Mouse (Mus musculus): ENCODE measurements around the gene Ahrr.

DNA sequence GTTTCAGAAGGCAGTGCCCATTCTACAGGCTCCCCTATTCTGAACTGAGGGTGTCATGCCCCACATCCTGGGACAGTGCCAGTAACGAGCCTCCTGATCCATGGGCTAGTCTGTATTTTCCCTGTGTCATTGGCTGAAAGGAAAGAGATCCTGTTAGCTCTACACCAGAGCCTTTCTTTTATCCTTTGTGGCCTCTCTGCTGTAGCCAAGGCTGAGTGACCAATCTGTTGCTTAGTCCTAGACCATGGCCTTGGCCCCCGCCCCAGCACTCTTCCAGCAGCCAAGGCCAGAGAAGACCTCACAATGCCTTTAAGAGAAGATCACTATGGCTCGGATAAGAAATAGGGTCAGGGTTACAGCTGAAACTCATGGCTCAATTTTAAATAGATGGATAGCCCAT lies 73.7 kb downstream of the Ahrr start:
- TF ChIP-seq CTCF (IDR thresholded peaks at IDR 0.05; ENCODE audit: borderline replicate concordance, extremely low read depth, insufficient read depth, insufficient read length) (no peak), POLR2A (IDR thresholded peaks at IDR 0.05; ENCODE audit: borderline replicate concordance, extremely low read depth, insufficient read depth, insufficient read length, poor library complexity, severe bottlenecking) (no peak)
